Mouse (Mus musculus) myocyte (in vitro differentiated cells): ENCODE measurements around the gene 4933424G06Rik.

Experiments used
- E2F4 ChIP-seq: IDR thresholded peaks from one replicate; pipeline ENCODE4 v1.6.1; 2011; ENCODE audit warnings: mild to moderate bottlenecking, control low read depth, moderate library complexity; ENCODE audit not compliant: insufficient read depth
- MYOD1 ChIP-seq, 3 experiments: IDR thresholded peaks; one replicate each; pipeline ENCODE4 v1.6.1; 2011; ENCODE audit warnings: control low read depth in 2 of 3, low read depth in 2 of 3, mild to moderate bottlenecking in 2 of 3, moderate library complexity in 1 of 3; ENCODE audit not compliant: insufficient read length in 2 of 3, control insufficient read depth in 1 of 3
- POLR2A ChIP-seq: IDR thresholded peaks from one replicate; pipeline ENCODE4 v1.6.1; 2011; ENCODE audit warnings: low read depth, mild to moderate bottlenecking, control low read depth, moderate library complexity; ENCODE audit not compliant: insufficient read length
- TCF12 ChIP-seq: IDR thresholded peaks from one replicate; pipeline ENCODE4 v1.6.1; 2011; ENCODE audit warnings: mild to moderate bottlenecking, control low read depth; ENCODE audit not compliant: poor library complexity, insufficient read depth, severe bottlenecking
- USF1 ChIP-seq: IDR thresholded peaks from one replicate; pipeline ENCODE4 v1.6.1; 2011; ENCODE audit warnings: low read depth, mild to moderate bottlenecking, control low read depth, moderate library complexity

GRCm38 (mm10) chr1:36683810-36684467, 26.0 kb upstream of the 4933424G06Rik start:
- no peak for TF ChIP-seq USF1
- no peak for TF ChIP-seq TCF12
- TF ChIP-seq E2F4, result no peak
- no peak for TF ChIP-seq POLR2A
- TF ChIP-seq MYOD1 (IDR thresholded peaks at IDR 0.05; ENCODE audit: control insufficient read depth in 1 of 3, insufficient read length in 2 of 3, low read depth in 2 of 3), result peak in 1 of 3 experiments; percentile 30
